Mouse (Mus musculus): ENCODE measurements around the gene Bhlha9.
A peak's percentile ranks its signal among the peaks of the same experiment; 100 is the strongest.

Bhlha9 gene

DNA sequence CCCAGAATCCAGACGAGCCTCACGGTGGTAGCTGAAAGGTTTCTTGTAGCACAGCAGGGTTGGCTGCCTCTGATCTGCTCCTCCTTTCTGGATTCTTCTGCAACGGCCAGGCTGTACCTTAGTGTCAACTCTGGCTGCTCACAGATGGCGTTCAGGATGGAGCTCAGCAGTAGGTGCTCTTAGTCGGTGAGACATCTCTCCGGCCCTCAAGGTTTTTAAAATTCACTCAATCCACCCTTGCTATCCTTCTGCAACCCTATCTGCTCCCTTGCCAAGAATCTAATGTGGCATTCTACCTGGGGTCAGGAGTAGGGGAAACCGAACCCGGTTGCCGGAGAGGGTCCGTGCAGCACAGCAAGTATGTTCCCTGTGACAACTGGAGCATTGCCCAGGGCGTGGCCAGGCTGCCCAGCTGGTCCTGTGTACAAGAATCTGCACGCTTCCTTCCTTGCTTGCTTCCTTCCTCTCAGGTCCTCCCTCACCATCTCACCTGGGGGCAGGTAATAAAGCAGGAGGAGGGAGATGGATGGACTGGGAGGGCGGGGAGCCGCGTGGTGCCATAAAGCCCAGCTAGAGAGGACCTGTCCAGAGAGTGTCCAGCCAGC lies at the start of gene Bhlha9:
Gene Bhlha9 (plus strand): TSS at position 600 of the 605 bp plus-strand sequence.
- no peak for DNase-seq (ENCODE audit: low spot score)

DNA sequence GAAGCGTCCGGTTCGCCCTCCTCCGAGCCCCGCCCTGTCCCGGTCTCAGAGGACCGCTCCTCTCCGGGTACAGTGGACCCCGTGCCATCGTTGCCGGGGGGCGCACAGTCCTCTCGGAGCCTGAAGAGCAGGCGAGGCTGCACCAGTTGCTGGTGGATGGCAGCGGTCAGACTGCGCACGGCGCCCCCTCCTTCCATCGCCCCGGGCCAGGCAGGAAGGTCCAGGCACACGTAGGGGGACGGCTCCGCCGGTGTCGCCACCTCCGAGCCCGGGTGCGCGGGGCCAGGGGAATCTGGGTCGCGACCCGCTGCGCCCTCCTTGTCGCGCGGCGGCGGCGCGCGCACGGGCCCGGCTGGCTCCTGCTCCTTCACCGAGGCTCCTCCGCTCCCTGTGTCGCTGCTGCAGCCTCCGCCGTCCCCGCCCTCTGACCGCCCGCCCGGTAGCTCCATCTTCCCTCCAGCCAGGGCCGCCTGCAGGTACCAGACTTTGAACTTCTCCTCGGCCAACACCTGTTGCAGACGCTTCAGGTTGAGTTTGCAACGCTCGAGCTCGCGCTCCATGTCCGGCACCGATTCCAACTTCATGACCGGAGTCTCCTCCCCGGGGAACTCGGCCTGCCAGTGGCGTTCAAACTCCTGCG lies 49.6 kb upstream of the Bhlha9 start:
- DNase-seq (ENCODE audit: low spot score) = no peak

DNA sequence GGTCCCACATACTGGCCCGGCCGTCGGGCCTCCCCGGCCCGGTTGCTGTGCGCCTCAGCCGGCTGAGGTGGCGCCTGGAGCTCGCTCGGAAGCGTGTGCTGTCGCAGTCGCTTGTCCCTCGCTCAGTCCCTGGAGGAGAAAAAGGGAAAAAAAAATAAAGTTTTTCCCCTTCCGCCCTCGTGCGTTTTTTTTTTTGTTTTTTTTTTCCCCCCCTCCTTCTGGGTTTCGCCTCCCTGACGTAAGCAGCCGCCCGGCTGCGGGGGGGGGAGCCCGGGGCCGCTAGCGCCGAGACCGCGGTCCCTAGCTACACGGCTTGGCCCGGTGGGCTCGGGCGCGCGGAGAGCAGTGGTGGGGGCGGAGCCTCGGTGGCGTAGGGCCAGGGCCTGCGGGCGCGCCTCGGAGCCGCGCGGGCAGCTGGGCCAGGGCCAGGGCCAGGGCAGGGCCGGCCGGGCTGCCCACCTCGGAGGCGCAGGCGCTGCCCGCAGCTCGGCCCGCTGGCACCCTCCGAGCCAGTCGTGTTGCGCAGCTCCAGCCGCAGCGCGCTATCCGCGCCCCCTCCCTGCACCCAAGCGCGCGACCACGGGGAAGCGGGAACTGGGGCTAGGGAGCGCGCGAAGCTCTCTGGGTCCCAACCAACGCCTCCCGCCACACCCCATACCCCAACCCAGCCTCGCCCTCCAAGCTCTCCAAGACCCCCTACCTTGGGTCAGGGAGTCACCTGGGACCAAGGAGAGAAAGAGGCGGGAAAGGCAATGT lies 48.9 kb upstream of the Bhlha9 start:
- DNase-seq (ENCODE audit: low spot score) = no peak

DNA sequence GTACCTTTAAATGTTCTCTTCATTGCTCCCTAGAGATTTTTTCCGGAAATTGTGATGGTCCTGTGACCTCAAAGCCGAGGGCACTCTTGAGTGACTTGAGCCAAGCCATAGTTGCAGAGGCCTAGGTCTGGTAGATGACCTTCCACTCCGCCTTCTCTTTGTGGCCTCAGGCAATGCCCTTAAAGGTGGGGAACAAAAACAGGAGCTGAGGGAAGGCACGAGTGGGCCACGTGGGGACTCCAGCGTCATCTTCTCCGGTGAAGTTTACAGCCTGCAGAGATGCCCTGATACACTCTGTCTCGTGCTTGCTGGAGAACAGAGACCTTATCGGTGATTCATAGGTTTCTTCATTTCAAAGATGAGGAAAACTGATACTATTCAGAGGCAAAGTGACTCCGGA lies 48.2 kb upstream of the Bhlha9 start:
- DNase-seq (ENCODE audit: low spot score) = no peak

DNA sequence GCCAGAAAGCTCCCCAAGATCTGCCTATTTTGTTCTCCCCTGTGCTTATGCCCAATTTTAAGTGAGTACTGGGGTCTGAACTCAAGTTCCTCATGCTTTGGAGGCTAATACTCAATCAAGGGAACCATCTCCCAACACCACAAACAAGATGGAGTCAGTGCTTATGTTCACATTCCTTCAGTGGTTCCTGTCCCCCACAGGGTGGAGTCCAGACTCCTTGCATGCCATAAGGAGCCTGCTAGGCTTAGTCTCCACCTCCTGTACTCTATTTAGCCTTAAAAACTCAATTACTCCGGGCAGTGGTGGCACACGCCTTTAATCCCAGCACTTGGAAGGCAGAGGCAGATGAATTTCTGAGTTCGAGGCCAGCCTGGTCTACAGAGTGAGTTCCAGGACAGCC lies 47.4 kb upstream of the Bhlha9 start:
- no peak for DNase-seq (ENCODE audit: low spot score)

DNA sequence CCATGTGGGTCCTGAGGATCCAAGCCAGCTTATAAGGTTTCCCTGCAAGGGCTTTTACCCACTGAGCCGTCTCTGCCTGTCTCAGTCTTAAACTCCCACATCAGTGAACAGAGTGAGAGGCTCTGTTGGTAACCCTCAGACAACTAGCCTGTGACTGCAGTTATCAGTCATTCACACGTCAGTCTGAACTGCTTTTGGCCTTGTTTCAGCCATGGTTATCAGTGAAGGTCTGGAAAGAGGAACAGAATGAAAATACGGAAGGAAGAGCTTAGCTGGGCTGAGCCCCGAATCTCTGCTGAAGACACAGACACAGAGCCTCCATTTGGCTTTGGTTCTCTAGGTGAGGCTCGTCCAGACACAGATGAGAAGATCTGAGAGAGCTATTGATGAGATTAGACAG lies 43.7 kb upstream of the Bhlha9 start:
- DNase-seq (ENCODE audit: low spot score) = no peak

DNA sequence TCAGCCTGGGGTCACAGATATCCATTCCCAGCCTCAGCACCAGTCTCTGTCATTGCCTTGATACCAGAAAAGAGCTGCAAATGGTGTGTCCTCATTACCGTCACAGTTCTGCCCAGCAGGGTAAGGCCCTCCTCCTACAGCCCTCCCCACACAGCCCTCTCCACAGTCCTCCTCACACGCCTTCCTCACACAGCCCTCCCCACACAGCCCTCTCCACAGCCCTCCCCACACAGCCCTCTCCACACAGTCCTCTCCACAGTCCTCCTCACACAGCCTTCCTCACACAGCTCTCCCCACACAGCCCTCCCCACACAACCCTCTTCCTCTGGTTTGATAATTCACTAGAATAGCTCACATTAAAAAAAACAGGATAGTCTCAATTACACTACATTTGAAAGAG lies 42.2 kb upstream of the Bhlha9 start:
- DNase-seq (ENCODE audit: low spot score) = no peak

DNA sequence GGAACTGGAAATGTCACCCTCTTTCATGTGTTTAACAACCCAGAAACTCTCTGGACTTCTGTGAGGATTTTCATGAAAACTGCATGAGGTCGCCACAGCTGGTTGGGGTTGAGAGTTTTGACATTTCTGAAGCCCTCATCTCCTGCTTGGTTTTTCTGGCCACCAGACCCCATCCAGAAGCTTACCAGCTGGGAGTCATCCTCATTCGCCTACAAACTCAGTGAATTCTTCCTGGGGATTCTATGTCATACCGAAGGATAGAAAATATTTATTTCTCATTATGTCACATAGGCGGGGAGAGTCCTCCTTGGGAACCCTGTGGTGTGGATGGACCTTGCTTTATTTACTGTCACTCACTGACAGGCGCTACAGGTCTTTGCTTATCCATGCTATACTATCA lies 41.8 kb upstream of the Bhlha9 start:
- DNase-seq (ENCODE audit: low spot score) = no peak

DNA sequence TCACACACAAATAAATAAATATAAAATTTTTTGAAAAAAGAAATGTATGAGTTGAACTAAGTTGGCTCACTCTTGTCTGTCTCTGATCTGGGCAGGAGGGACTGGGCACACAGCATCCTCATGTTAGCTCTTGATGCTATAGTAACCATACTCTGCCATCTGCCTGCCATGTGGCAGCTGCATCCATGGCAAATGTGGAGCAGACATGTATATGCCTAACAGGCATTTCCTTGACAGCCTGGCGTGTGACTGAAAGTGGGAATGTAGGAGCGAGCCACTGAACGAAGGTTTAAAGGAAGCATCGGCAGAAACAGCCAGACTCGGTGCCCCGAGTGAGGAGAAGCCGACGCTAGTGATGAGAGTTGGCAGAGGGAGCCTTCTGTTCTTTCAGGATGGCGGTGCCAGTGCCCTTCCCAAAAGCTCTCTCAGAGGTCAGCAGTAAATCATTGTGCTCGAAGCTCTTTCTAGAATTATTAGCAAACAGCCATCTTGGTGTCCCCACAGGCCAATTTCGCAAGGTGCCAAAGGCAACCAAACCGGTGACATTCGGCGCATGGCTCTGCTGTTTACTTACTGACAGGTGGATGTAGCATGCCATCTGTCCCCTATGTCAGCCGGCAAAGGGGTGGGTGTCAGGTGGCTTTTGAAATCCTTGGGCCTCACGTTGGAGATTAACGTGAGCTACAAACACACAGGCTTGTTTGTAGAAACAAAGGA lies 32.8 kb upstream of the Bhlha9 start:
- DNase-seq (ENCODE audit: low spot score) = no peak

DNA sequence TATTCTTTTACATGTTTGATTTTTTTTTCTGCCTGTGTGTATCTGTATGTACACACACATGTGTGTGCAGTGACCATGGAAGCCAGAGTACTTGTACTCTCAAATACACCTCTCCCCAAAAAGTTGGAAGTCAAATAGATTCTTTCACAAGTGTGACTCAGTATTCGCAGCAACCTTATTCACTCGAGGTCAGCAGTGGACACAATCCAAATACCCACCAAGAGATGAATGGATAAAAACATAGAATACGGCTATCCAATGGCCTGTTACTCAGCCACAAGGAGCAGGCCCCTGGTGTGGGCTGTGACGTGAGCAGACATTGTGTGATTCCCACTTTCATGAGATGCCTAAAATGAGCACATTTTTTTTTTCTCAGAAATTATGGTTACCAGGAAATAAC lies 32.0 kb upstream of the Bhlha9 start:
- no peak for DNase-seq (ENCODE audit: low spot score)

DNA sequence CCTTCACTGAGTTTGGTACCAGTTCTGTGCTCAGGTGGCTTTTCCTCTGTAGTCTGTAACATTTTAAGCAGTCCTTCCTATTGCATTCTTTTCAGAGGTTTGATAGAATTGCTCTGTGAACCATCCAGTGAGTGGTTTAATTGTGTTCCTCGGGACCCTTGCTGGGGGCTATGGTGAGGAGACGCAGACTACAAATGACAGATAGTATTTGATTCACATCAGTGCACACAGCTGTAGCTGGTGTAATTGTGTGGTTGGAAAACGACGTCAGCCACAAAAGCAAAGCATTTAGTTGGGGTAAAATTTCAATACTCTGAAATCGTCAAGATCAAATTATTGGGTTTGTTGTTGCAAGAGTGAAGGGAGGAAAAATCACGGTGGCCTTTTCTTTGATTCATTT lies 28.0 kb upstream of the Bhlha9 start:
- no peak for DNase-seq (ENCODE audit: low spot score)

DNA sequence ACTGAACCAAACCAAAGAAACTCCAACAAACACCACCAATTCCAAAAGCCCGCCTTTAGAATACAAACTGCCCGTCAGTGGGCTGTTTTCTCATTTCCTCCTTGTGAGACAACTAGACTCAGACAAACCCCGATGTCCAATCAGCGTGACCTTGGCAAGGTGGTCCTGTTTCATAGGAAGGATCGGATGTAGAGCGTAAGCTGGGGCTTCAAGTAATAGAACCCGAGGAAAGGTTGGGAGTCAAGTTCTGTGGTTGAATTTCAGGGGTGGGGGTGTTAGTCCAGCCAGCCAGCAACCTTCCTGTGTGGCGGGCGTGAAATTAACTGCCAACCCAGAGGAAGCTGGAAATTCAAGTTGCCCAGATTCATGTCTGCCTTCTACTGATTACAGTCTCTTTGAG lies 27.2 kb upstream of the Bhlha9 start:
- DNase-seq (ENCODE audit: low spot score) = no peak

DNA sequence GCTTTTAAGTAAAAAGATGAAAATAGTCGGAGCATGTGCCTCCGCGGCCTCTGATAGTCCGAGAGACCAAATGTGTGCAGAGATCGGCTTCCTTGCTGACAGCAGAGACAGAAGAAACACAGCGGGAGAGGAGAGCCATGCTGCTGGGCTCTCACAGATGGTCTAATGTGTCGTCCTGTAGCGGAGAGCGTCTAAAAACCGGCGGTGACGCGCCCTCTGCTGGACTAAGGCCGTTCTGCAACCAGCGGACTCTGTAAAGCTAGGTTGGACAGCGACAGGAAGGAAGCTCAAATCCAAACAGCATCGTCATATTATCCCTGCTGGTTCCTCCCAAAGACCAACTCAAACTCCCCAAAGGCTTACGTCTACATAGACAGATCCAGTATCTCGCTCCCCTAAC lies 26.3 kb upstream of the Bhlha9 start:
- peak; percentile 87 for DNase-seq (ENCODE audit: low spot score)

DNA sequence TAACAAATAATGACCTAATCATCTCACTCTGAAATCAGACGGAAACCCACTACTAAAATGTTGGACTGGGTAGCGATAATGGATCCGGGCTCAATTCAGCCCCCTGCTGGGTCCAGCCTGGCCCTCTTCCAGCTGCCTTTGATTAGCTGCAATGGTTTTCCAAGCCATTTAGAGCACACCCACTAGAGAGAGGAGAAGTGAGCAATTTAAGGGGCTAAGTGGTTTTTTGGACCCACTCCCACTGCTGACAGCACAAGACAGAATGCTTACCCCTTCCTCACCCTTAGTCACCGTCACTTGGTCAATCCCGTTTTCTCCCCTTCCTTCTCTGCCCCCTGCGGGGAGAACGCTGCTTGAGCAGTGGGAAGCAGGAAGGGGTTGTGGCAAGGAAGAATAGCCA lies 25.2 kb upstream of the Bhlha9 start:
- no peak for DNase-seq (ENCODE audit: low spot score)

DNA sequence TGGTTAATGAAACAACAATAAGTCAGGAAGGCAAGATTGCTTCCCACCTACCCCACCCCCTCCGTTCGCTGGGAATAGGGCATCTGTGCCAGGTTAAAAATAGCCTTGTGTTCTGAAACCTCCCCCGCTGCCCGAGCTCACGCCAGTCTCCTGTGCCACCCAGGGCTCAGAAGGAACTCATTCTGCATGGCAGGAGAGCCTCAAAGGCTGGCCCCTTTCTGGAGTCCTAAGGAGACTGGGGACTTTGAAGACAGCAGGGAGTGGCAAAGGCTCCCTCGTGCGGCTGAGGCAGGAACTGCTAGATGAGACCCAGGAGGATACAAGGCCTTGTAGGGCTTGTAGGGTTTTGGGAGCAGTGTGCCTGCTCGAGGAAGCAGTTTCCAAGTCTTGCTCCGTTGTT lies 24.8 kb upstream of the Bhlha9 start:
- peak; percentile 71 for DNase-seq (ENCODE audit: low spot score)

DNA sequence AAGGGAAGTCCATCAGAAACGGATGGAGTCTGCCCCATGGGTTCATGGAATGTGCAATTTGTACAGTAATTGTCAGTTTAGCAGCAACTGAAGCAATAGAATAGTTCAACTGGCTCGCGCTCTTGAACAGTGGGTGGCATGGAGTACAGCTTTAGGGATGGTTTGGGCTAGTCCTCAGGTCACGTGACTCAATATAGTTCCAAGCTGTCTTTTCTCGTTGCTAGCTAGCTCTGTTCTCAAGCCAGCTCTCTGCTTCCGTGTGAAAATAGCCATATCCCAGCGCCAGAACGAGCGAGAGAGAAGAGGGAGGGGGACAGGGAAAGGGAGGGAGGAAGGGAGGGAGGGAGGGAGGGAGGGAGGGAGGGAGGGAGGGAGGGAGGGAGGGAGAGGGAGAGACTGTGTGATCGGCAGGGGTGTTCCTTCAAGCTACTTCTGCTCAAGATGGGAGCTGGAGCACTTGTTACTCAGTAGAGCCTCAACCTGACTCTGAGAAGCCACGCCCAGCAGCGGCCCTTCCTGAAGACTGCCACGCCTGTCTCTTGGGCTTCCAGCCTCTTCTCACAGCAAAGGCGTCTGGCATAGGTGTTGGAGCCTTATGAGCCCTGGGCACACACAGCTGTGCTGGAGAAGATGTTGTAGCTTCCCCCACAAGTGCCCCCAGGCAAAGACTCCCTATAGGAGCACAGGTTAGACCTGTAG lies 21.3 kb upstream of the Bhlha9 start:
- DNase-seq (ENCODE audit: low spot score) = no peak

DNA sequence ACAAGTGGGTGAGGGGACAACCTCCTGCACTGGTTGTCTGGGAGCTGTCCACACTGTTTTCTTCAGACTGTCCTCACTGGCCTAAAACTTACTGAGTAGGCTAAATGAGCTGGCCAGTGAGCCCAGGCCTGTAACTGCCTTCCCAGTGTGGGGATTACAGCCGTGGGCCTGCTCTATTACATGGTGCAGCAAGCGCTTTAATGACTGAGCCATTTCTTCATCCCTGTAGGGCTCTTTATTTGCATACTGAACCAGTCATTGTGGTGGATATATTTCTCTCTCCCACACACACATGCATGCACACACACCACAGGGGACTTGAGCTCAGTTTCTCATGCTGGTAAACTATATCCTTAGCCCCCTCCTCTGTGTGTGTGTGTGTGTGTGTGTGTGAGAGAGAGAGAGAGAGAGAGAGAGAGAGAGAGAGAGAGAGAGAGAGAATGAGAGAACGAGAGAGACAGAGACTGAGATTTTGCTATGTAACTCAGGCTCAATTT lies 19.4 kb upstream of the Bhlha9 start:
- no peak for DNase-seq (ENCODE audit: low spot score)

DNA sequence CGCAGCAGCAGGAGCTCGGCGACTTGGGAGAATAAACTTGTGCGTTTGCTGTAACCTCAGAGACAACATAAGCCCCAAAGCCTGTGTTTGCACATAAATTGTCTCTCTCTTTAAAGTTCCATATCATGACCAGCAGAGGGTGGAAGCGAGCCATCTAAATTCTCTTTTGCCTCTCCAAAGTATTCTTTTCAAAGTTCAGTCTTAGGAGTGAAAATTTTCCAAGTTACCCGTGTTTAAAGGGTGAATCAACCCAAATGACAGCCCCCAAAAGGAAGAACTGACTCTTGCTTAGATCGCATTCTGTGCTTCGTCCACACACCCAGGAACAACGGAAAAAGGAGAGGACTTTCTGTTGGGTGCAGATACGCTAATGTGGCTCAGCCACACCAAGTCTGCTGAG lies 17.2 kb upstream of the Bhlha9 start:
- no peak for DNase-seq (ENCODE audit: low spot score)

DNA sequence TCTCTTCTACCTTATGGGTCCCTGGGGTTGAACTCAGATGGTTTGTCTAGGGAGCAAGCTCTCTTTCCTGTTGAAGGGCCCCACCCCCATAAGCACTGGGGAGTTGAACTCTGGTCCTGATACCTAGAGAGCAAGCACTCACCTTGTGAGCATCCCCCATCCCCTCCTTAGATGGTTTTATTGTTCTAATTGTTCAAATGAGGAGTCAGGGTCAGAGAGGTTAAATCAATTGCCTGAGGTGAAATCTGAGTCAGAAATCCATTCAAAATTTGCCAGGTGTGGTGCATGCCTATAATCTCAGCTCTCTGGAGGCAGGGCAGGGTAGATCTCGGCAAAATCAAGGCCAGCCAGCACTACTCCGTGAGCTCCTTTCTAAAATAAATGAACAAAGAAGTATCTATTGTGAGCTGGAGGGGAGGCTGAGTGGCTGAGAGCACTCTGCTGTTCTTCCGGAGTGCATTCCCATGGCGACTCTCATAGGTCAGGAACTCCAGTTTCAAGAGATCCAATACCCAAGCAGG lies 14.8 kb upstream of the Bhlha9 start:
- DNase-seq (ENCODE audit: low spot score) = no peak

DNA sequence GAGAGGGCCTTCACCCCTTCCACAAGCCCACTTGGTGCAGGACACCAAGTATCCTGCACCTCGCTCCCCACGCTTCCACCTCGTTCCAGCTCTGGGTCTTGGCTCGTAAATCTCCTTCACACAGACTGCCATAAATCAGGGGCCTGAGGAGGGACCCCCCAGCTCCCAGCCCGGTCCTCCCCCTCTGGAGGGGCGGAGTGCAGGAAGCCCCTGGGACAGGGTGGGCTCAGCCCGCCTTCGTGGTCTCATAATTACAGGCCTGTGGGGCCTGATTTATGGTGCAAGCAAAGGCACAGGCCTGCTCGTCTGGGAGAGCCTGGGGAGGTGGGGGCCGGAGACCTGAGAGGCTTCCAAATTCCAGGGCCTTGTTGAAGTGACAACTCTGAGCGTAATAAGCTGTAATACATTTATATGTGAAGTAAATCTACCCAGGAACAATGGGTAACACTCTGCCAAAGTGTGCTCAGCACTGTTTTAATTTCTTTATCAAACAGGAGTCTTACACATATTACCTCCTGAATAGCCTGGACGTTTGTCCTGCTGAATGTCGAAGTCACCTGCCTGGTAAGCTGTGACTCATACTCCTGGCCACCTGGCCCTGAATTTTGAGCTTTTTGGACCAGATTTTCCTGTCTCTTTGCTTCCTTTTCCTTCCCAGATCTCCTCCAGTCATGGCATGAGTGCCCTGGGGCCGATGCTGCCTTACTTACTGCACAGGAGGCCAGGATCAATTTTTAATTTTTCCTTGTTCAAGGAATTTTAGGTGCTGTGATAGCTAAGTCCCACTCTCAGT lies 12.9 kb upstream of the Bhlha9 start:
- DNase-seq (ENCODE audit: low spot score) = no peak

Measured in left cerebral cortex, adult 11 months (tissue).